Mouse (Mus musculus) forebrain, embryonic 10.5 days (tissue): ENCODE results near the gene 9930021J03Rik. TPM values are rescaled to one million over a fixed set of nuclear protein-coding genes. Genes with fewer than 3 reads are reported as not detected.

Source experiments
- DNase-seq: peaks from one replicate; pipeline ENCODE4 v3.0.0-alpha.2; 2017; ENCODE audit warnings: low spot score; ENCODE audit errors: extremely low spot score
- H3K27ac ChIP-seq: fragments of 300-500 bp; sonication (generic); 2 replicates; pipeline ENCODE4 v1.5.1; 2016; ENCODE audit warnings: mild to moderate bottlenecking
- H3K27me3 ChIP-seq: fragments of 300-500 bp; sonication (generic); 2 replicates; pipeline ENCODE4 v1.6.1; 2016; ENCODE audit warnings: mild to moderate bottlenecking; ENCODE audit not compliant: poor library complexity, severe bottlenecking
- H3K36me3 ChIP-seq: fragments of 300-500 bp; sonication (generic); replicated peaks from 2 replicates; pipeline ENCODE4 v1.6.1; 2016; ENCODE audit warnings: mild to moderate bottlenecking, moderate library complexity
- H3K4me1 ChIP-seq: fragments of 300-500 bp; sonication (generic); 2 replicates; pipeline ENCODE4 v1.6.1; 2016
- H3K4me3 ChIP-seq: fragments of 300-500 bp; sonication (generic); 2 replicates; pipeline ENCODE4 v1.5.1; 2016; ENCODE audit warnings: mild to moderate bottlenecking, moderate library complexity
- H3K9me3 ChIP-seq: fragments of 300-500 bp; sonication (generic); 2 replicates; pipeline ENCODE4 v1.6.1; 2016; ENCODE audit warnings: mild to moderate bottlenecking, moderate library complexity
- WGBS: fragments of 180-500 bp; shearing (Covaris S2); methylation state at CpG from one replicate; pipeline ENCODE4 v1.1.7; 2016; 5-methylcytosine and 5-hydroxymethylcytosine counted together
- polyA plus RNA-seq: library from polyadenylated mRNA; unstranded; fragments of >200 nt; fragmentation: Nextera tagmentation; extraction: Ambion mirVana; gene quantifications from 2 replicates; pipeline ENCODE4 v1.2.1, GENCODE M21; 2016

Gene 9930021J03Rik
- polyA plus RNA-seq, 1 experiment from 2014 or later = 4.2 TPM

DNA sequence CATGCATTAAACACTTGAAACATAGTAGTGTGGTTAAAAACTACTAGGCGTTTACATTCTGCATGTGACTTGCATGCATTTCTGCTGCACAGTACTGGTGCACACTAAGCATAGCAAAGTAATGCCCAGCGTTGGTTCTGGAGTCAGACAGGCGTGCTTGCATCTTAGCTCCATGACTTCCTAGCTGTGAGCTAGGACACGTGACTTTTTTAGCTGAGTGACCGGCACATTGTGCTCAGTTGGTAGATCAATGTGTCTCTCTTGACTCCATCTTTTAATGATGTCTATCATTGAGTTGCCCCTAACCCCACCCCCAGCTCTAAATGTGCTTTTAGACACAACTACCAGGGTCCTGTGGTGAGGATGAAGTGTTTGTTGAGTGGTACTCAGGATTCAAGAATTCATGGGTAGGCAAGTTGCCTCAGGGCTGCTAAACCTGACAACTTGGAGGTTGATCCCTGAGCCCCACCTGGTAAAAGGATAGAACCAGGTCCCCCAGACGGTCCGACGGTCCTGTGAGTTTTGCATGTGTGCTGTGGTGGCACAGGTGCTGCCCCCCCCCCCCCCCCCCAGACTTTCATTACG, 98.4 kb downstream of the 9930021J03Rik start:
- Histone ChIP-seq H3K27me3 (no peaks in the 10 kb centered on the region), H3K36me3 (no peaks in the 10 kb centered on the region), H3K9me3 (no peaks in the 10 kb centered on the region), H3K4me3 (no peak overlapping the region), H3K4me1 (peaks cover 19% of the 10 kb centered on the region), H3K27ac (no peak overlapping the region)
- 90% methylated on average over 9 of the region's 9 CpGs for WGBS
- no peak for DNase-seq

GRCm38 (mm10) chr19:29704436-29704835, 101.4 kb downstream of the 9930021J03Rik start:
- H3K4me3 ChIP-seq = no peak overlapping the region
- H3K36me3 ChIP-seq = no peaks in the 10 kb centered on the region
- H3K9me3 ChIP-seq = no peaks in the 10 kb centered on the region
- peaks cover 19% of the 10 kb centered on the region for H3K4me1 ChIP-seq
- DNase-seq = no peak
- 94% methylated on average over 13 of the region's 13 CpGs for WGBS
- no peaks in the 10 kb centered on the region for H3K27me3 ChIP-seq
- H3K27ac ChIP-seq = no peak overlapping the region

GRCm38 (mm10) chr19:29701707-29702106, 104.1 kb downstream of the 9930021J03Rik start:
- H3K9me3 ChIP-seq = no peaks in the 10 kb centered on the region
- WGBS = 86% methylated on average over 4 of the region's 4 CpGs
- DNase-seq = no peak
- H3K27ac ChIP-seq = no peak overlapping the region
- H3K4me1 ChIP-seq = peaks cover 14% of the 10 kb centered on the region
- H3K36me3 ChIP-seq = no peaks in the 10 kb centered on the region
- no peak overlapping the region for H3K4me3 ChIP-seq
- H3K27me3 ChIP-seq = no peaks in the 10 kb centered on the region

DNA sequence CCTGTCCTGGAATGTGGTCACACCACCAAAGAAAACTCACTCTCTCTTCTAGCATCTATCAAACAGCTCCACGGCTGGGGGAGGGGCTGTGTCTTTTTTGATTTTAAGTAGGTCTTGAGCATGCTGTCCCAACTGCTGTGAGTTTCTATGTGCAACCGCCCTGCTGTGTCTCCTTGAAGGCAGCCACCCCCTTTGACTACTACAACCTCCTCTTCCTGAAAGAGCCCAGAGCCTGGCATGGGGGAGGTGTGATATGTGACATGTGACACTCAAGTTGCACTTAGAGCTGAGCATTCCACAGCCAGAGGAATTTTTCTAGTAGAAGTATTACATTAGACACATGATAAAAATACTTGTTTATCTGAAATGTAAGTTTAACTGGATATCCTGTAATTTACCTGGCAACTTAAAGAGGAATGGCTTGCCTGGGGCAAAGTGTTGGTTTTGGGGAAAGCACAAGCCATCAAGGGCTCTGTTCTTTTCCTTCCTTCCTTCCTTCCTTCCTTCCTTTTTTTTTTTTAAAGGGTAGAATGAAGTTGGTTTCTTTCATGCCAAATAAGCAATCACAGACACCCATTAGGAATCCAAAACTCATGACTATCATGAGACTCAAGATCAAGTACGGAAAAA, 108.4 kb downstream of the 9930021J03Rik start, which contains the start of gene Mlana:
Mlana (plus strand) TSS at position 580 of the 630 bp plus-strand sequence.
- DNase-seq = no peak
- H3K9me3 ChIP-seq = peaks cover 3% of the 10 kb centered on the region; the same call in 1 of the 2 replicates

GRCm38 (mm10) chr19:29696840-29697239, 108.9 kb downstream of the 9930021J03Rik start:
- peaks cover 3% of the 10 kb centered on the region; the same call in 1 of the 2 replicates for H3K9me3 ChIP-seq
- no peaks in the 10 kb centered on the region for H3K36me3 ChIP-seq

More for the DNA sequence above, 108.4 kb downstream of the 9930021J03Rik start, which contains the start of gene Mlana:
- Histone ChIP-seq H3K27ac (no peak within 1 kb of the TSS), H3K36me3 (no peaks in the 10 kb centered on the region), H3K4me1 (peaks cover 6% of the 10 kb centered on the region; the same call in 1 of the 2 replicates), H3K27me3 (no peaks in the 10 kb centered on the region), H3K4me3 (no peak within 1 kb of the TSS)
- WGBS = 63% methylated on average over 3 of the region's 3 CpGs

DNA sequence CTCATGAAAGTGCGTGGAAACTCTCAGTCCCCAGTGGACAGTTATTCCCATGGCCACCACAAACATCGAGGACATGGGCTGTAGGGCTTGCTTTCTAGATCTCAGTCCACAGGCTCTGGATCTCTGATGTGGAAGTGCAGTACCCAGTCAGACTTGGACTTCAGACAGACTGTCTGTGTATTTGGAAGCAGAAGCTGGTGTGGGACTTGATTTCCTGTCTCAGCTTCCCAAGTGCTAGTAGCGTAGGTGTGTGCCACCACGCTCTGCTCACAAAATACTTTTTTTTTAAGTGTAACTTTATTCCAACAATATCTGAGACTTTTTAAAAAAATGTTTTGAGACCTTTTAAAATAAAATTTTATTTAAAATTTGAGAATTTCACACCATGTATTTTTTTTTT, 109.5 kb downstream of the 9930021J03Rik start:
- Histone ChIP-seq H3K4me1 (peaks cover 6% of the 10 kb centered on the region; the same call in 1 of the 2 replicates), H3K36me3 (no peaks in the 10 kb centered on the region), H3K27ac (no peak overlapping the region), H3K27me3 (no peaks in the 10 kb centered on the region), H3K4me3 (no peak overlapping the region), H3K9me3 (peaks cover 3% of the 10 kb centered on the region; the same call in 1 of the 2 replicates)
- WGBS = 92% methylated on average over 4 of the region's 4 CpGs
- DNase-seq = no peak

More at GRCm38 (mm10) chr19:29696840-29697239, 108.9 kb downstream of the 9930021J03Rik start:
- Histone ChIP-seq H3K27ac (no peak overlapping the region), H3K4me1 (peaks cover 6% of the 10 kb centered on the region; the same call in 1 of the 2 replicates), H3K27me3 (no peaks in the 10 kb centered on the region), H3K4me3 (no peak overlapping the region)
- DNase-seq = no peak

DNA sequence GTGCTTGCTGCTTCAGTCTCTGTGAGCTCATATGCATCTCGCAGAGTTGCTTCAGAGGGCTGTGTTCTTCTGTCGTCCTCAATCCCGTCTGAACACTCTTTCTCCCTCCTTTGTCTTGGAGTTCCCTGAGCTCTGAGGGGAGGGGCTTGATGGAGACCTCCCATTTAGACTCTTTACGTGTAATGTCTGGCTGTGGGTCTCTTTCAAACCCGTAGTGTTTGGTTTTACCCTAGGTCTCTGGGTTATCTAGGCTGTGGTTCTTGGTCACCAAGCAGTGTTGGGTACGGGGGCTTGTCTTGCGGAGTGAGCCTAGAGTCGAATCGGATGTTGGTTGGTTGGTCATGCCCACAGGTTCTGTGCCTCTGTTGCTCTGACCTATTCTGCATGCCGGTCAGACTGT, 110.7 kb downstream of the 9930021J03Rik start:
- 91% methylated on average over 10 of the region's 10 CpGs for whole genome bisulfite sequencing
- H3K27me3 ChIP-seq = no peaks in the 10 kb centered on the region
- H3K9me3 ChIP-seq = peaks cover 3% of the 10 kb centered on the region; the same call in 1 of the 2 replicates
- peaks cover 6% of the 10 kb centered on the region; the same call in 1 of the 2 replicates for H3K4me1 ChIP-seq
- no peaks in the 10 kb centered on the region for H3K36me3 ChIP-seq
- H3K27ac ChIP-seq = no peak overlapping the region
- DNase-seq = no peak
- no peak overlapping the region for H3K4me3 ChIP-seq

GRCm38 (mm10) chr19:29683844-29684540, 121.8 kb downstream of the 9930021J03Rik start:
- peak; percentile 72 for DNase-seq
- H3K4me3 ChIP-seq = no peak overlapping the region
- H3K27me3 ChIP-seq = no peaks in the 10 kb centered on the region
- WGBS = 56% methylated on average over 16 of the region's 16 CpGs
- no peak overlapping the region for H3K27ac ChIP-seq
- no peaks in the 10 kb centered on the region for H3K4me1 ChIP-seq
- H3K36me3 ChIP-seq = no peaks in the 10 kb centered on the region
- peaks cover 18% of the 10 kb centered on the region; the same call in 1 of the 2 replicates for H3K9me3 ChIP-seq

DNA sequence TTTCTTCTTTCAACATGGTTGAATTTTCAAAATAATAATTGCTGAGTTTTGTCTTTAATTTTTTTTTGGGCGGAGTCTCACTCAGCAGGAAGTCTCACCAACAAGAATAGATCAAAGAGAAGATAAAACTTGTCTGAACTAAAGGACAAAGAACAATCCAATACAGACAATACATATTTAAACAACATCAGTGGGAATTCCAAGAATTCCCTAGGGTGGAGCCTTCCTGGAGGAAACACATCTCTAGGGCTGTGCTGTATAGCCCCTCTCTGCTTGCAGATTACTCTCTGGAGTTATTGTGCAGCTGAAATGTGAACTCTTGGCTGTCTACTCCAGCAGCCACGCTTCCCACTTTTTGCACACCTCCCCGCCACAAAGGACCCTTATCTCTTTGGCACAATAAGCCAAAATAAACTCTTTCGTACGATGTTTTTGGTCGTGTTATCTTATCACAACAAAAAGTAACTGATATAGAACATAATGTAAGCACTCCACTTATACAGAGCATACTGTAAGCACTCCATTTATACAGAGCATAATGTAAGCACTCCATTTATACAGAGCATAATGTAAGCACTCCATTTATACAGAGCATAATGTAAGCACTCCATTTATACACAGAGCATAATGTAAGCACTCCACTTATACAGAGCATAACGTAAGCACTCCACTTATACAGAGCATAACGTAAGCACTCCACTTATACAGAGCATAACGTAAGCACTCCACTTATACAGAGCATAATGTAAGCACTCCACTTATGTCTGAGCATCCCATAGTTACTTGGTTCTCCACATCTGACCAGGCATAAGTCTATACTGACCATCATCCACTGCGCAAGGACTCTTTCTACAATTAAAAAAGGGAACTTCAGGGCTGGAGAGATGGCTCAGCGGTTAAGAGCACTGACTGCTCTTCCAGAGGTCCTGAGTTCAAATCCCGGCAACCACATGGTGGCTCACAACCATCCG, 125.3 kb downstream of the 9930021J03Rik start:
- Histone ChIP-seq H3K4me3 (no peak overlapping the region), H3K4me1 (no peaks in the 10 kb centered on the region), H3K27ac (no peak overlapping the region), H3K9me3 (peaks cover 11% of the 10 kb centered on the region; the same call in 1 of the 2 replicates), H3K36me3 (no peaks in the 10 kb centered on the region), H3K27me3 (no peaks in the 10 kb centered on the region)
- no peak for DNase-seq
- WGBS = 90% methylated on average over 13 of the region's 13 CpGs

- Histone ChIP-seq H3K4me3 (no peak overlapping the region), H3K27ac (no peak overlapping the region), H3K36me3 (no peaks in the 10 kb centered on the region), H3K27me3 (no peaks in the 10 kb centered on the region), H3K4me1 (no peaks in the 10 kb centered on the region), H3K9me3 (no peaks in the 10 kb centered on the region)
- no peak for DNase-seq
- 85% methylated on average over 6 of the region's 6 CpGs for WGBS
These were observed 127.5 kb downstream of the 9930021J03Rik start for GRCm38 (mm10) chr19:29678181-29678778.

DNA sequence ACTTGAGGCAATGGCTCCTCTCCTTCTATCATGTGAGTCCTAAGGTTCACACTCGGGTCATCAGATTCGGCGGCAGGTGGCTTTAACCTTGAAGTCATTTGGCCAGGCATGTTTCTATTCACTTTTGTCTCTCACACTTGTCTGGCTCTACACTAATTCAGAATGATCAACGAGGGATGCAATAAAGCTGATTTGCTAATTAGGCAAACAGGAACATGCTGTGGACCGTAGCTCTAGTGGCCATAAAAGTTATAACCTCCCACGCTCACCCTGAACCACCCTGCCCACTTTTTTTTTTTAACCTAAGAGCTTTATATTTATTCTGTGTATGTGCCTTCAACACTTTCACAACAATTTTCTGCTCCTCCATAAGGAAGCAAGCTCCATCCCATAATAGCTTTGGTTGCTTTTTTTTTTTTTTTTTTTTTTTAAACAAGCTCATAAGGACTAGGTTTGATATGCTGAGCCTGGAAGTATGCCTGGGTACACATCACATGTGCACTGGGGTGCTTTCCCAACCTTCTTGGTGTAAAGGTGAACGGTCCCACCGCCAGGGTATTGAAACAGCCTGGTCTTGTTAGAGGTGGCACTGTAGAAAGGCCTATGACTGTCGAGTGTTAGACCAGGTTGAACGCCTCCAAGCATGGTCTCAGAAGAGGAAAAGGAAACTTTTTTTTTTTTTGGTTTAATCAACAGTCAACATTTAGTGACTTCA, 129.2 kb downstream of the 9930021J03Rik start:
- H3K36me3 ChIP-seq = no peaks in the 10 kb centered on the region
- H3K9me3 ChIP-seq = no peaks in the 10 kb centered on the region
- no peak for DNase-seq
- H3K4me1 ChIP-seq = no peaks in the 10 kb centered on the region
- H3K27me3 ChIP-seq = no peaks in the 10 kb centered on the region
- H3K4me3 ChIP-seq = no peak overlapping the region
- H3K27ac ChIP-seq = no peak overlapping the region
- WGBS = 89% methylated on average over 10 of the region's 10 CpGs
